Mouse (Mus musculus) stomach, postnatal 0 days (tissue): ENCODE data around the gene Strbp.

Source experiments
- CTCF ChIP-seq: IDR thresholded peaks from 2 replicates; pipeline ENCODE4 v1.5.1; 2016; ENCODE audit warnings: antibody characterized with exemption, low read depth, mild to moderate bottlenecking, moderate library complexity
- EP300 ChIP-seq: optimal IDR thresholded peaks from 2 replicates; pipeline ENCODE3; 2016; ENCODE audit warnings: antibody characterized with exemption

- TF ChIP-seq CTCF (no peak), EP300 (no peak)
These were observed 184.9 kb downstream of the Strbp start for GRCm38 (mm10) chr2:37518561-37519285.
